Mouse (Mus musculus): ENCODE measurements around the gene Chrne. TPM values are rescaled to one million over a fixed set of nuclear protein-coding genes. Genes with fewer than 3 reads are reported as not detected.

Chrne gene
- total and polyA plus RNA-seq, 2 experiments from 2014 or later: 1.0 TPM; not detected in 1

DNA sequence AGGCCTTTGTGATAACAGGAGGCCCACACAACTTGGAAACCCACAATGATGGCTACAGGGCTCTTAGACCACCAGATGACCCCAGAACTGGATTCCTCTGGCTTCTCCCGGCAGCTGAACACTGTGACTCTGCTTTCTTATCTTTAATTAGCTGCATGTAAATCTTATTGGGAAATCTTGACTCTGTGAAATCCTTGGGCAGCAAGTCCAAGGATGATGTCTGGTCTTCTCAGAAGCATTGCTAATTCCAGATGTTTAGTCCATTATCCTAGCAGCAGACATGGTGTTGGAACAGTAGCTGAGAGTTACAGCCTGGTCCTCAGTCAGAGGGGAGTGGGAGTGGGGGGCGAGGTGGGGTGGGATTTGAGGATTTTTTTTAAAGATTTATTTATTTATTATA is 9.4 kb upstream of the Chrne start:
- Histone ChIP-seq H3K4me1 (ENCODE audit: insufficient read depth) (no peaks in the 10 kb centered on the region), H3K9me3 (ENCODE audit: low read length) (no peaks in the 10 kb centered on the region), H3K9ac (no peak overlapping the region), H3K36me3 (ENCODE audit: insufficient read depth) (no peaks in the 10 kb centered on the region), H3K4me3 (ENCODE audit: low read depth, low read length) (no peak overlapping the region), H3K4me2 (ENCODE audit: low read depth) (no peak overlapping the region), H3K27me3 (ENCODE audit: insufficient read depth, low read length) (no peaks in the 10 kb centered on the region), H3K27ac (ENCODE audit: low read depth, low read length) (no peak overlapping the region)
- no peak for TF ChIP-seq CTCF (IDR thresholded peaks at IDR 0.05; ENCODE audit: low read depth)
- ATAC-seq: no peak
- DNase-seq: no peak
- WGBS: 84% methylated on average over 2 of the region's 2 CpGs

DNA sequence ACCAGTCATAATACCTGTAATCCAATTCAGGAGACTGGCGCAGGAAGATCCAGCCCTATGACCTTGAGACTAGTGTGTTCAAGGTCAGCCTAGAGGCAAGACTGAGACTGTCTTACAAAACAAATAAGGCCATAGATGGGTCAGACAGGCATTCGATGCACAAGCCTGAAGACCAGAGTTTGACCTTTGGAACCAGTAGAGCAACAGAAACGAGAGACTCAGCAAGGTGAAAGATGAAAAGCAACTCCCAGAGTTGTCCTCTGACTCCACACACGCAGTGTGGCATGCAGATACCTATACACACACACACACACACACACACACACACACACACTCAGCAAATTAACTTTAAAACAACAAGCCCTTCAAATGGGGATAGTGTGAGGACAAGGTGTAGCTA is 7.9 kb upstream of the Chrne start:
- Histone ChIP-seq H3K4me2 (ENCODE audit: low read depth) (no peak overlapping the region), H3K27ac (ENCODE audit: low read depth, low read length) (no peak overlapping the region), H3K9me3 (ENCODE audit: low read length) (no peaks in the 10 kb centered on the region), H3K36me3 (ENCODE audit: insufficient read depth) (no peaks in the 10 kb centered on the region), H3K27me3 (ENCODE audit: insufficient read depth, low read length) (no peaks in the 10 kb centered on the region), H3K9ac (no peak overlapping the region), H3K4me3 (ENCODE audit: low read depth, low read length) (no peak overlapping the region), H3K4me1 (ENCODE audit: insufficient read depth) (no peaks in the 10 kb centered on the region)
- WGBS: 73% methylated on average over 4 of the region's 4 CpGs
- no peak for DNase-seq
- no peak for ATAC-seq
- no peak for TF ChIP-seq CTCF (IDR thresholded peaks at IDR 0.05; ENCODE audit: low read depth)

DNA sequence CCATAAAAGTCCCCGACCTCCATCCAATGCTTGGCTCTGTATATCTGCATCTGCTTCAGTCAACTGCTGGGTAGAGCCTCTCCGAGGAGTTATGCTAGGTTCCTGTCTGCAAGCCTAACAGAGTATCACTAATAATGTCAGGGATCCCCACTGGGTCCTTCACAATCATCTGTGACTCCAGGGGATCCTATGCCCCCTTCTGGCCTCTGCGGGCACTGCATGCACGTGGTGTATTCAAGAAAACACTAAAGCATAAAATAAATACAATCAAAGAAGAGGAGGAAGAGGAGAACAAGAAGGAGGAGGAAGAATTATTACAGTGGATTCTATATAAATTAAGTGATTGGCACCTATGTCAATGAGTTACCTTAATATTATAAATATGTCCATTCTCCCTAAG is 6.5 kb upstream of the Chrne start:
- H3K36me3 ChIP-seq (ENCODE audit: insufficient read depth): no peaks in the 10 kb centered on the region
- DNase-seq: peak; percentile 47
- no peak overlapping the region for H3K4me3 ChIP-seq (ENCODE audit: low read depth, low read length)
- H3K4me2 ChIP-seq (ENCODE audit: low read depth): no peak overlapping the region
- H3K4me1 ChIP-seq (ENCODE audit: insufficient read depth): no peaks in the 10 kb centered on the region
- TF ChIP-seq CTCF (IDR thresholded peaks at IDR 0.05; ENCODE audit: low read depth): peak; percentile 71
- H3K9me3 ChIP-seq (ENCODE audit: low read length): no peaks in the 10 kb centered on the region
- no peak for ATAC-seq
- H3K9ac ChIP-seq: no peak overlapping the region
- no peaks in the 10 kb centered on the region for H3K27me3 ChIP-seq (ENCODE audit: insufficient read depth, low read length)
- 44% methylated on average over 4 of the region's 4 CpGs for WGBS
- no peak overlapping the region for H3K27ac ChIP-seq (ENCODE audit: low read depth, low read length)

DNA sequence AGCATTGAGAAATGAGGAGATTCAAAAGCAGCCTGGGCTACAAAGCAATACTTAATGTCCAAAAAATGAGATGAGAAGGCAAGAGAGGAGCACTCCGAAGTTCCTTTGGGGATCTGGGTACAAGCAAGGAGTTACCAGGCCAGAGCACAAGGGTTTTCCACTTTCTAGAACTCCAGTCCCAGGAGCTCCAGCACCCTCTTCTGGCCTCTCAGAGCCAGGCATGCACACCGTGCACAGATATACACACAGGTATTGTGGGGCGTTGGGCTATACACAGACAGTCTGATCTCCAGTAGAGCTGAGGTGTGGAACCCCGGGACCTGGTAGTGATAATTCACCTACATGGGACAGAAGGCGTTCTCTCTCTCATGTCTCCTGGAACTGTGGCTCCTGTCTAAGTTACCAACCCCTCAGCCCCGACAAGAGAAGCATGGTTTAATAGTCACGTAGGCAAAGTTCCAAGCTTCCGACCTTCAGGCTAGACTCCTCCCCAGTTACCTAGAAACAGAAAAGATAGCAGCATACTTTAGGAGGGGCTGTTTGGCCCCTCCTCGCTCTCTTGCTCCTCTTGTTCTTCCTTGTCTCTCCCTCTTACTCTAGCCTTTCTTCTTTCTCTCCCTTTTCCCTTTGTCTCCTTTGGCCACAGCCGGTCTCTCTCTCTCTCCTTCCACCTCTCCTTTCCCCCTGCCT is 4.2 kb upstream of the Chrne start:
- H3K27ac ChIP-seq (ENCODE audit: low read depth, low read length): no peak overlapping the region
- WGBS: 78% methylated on average over 10 of the region's 10 CpGs
- no peaks in the 10 kb centered on the region for H3K4me1 ChIP-seq (ENCODE audit: insufficient read depth)
- H3K4me3 ChIP-seq (ENCODE audit: low read depth, low read length): no peak overlapping the region
- H3K9me3 ChIP-seq (ENCODE audit: low read length): no peaks in the 10 kb centered on the region
- H3K4me2 ChIP-seq (ENCODE audit: low read depth): no peak overlapping the region
- TF ChIP-seq CTCF (IDR thresholded peaks at IDR 0.05; ENCODE audit: low read depth): peak; percentile 37; the same call in 1 of the 2 replicates
- no peaks in the 10 kb centered on the region for H3K27me3 ChIP-seq (ENCODE audit: insufficient read depth, low read length)
- no peak overlapping the region for H3K9ac ChIP-seq
- H3K36me3 ChIP-seq (ENCODE audit: insufficient read depth): no peaks in the 10 kb centered on the region
- ATAC-seq (no peak), DNase-seq (no peak)

DNA sequence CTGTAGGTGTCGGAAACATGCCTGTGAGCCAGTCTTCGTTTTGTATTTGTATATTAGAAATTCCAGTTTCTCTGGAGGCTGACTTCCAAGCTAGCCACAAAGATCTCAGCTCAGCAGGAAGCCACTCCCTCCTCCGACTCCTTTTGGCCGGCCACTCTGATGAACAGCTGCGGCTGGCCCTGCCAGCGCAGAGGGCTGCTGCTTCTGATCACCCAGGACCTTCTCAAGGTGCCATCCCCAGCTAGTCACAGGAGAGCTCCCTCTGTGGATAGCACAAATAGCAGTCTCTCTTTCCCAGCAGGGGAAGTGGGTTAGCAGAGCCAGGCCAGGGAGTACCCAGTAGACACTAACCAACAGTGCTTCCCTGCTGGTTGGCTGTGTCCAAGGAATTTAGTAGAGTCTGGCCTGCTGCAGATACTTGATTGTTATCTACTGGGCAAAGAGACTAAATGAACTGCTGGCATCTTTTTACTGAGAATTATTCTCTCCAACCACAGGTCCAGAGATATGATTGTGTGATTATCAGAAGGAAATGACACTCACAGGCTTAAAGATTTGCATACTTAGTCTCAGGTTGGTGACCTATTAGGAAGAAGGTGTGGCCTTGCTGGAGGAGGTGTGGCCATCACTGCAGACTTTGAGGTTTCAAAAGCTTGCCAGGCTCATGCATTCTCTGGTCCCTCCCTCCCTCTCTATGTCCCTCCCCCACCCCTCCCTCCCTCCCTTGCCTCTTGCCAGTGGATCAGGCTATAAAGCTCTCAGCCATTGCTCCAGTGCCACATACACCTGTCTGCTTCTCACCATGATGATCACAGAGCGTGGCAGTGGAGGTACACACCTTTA is 3.2 kb upstream of the Chrne start:
- Histone ChIP-seq H3K36me3 (ENCODE audit: insufficient read depth) (no peaks in the 10 kb centered on the region), H3K27me3 (ENCODE audit: insufficient read depth, low read length) (no peaks in the 10 kb centered on the region), H3K4me1 (ENCODE audit: insufficient read depth) (no peaks in the 10 kb centered on the region), H3K27ac (ENCODE audit: low read depth, low read length) (no peak overlapping the region), H3K4me2 (ENCODE audit: low read depth) (no peak overlapping the region), H3K9ac (no peak overlapping the region), H3K4me3 (ENCODE audit: low read depth, low read length) (no peak overlapping the region), H3K9me3 (ENCODE audit: low read length) (no peaks in the 10 kb centered on the region)
- no peak for TF ChIP-seq CTCF (IDR thresholded peaks at IDR 0.05; ENCODE audit: low read depth)
- WGBS: 42% methylated on average over 7 of the region's 7 CpGs
- ATAC-seq (no peak), DNase-seq (no peak)

GRCm38 (mm10) chr11:70615516-70616093 is 3.4 kb downstream of the Chrne start, which contains the start of gene 4930544D05Rik:
Gene 4930544D05Rik, plus strand, starts transcription at chr11:70615848.
- H3K4me2 ChIP-seq (ENCODE audit: low read depth): peak within 1 kb of the TSS; percentile 42
- DNase-seq (peak; percentile 20), ATAC-seq (peak; percentile 26)
- H3K27ac ChIP-seq (ENCODE audit: low read depth, low read length): no peak within 1 kb of the TSS
- H3K9me3 ChIP-seq (ENCODE audit: low read length): no peaks in the 10 kb centered on the region
- H3K27me3 ChIP-seq (ENCODE audit: insufficient read depth, low read length): no peaks in the 10 kb centered on the region
- peak within 1 kb of the TSS; percentile 14; the same call in 1 of the 2 replicates for H3K4me3 ChIP-seq (ENCODE audit: low read depth, low read length)
- WGBS: 15% methylated on average over 21 of the region's 21 CpGs
- H3K36me3 ChIP-seq (ENCODE audit: insufficient read depth): peaks cover 20% of the 10 kb centered on the region
- no peaks in the 10 kb centered on the region for H3K4me1 ChIP-seq (ENCODE audit: insufficient read depth)
- H3K9ac ChIP-seq: no peak within 1 kb of the TSS
- no peak for TF ChIP-seq CTCF (IDR thresholded peaks at IDR 0.05; ENCODE audit: low read depth)

GRCm38 (mm10) chr11:70615074-70615473 is 3.9 kb downstream of the Chrne start:
- Histone ChIP-seq H3K9me3 (ENCODE audit: low read length) (no peaks in the 10 kb centered on the region), H3K4me1 (ENCODE audit: insufficient read depth) (no peaks in the 10 kb centered on the region), H3K4me3 (ENCODE audit: low read depth, low read length) (peak overlapping the region; percentile 14; the same call in 1 of the 2 replicates), H3K27ac (ENCODE audit: low read depth, low read length) (no peak overlapping the region), H3K4me2 (ENCODE audit: low read depth) (peak overlapping the region; percentile 42), H3K27me3 (ENCODE audit: insufficient read depth, low read length) (no peaks in the 10 kb centered on the region), H3K36me3 (ENCODE audit: insufficient read depth) (peaks cover 24% of the 10 kb centered on the region), H3K9ac (no peak overlapping the region)
- WGBS: 4% methylated on average over 17 of the region's 17 CpGs
- ATAC-seq (peak; percentile 47), DNase-seq (peak; percentile 26)
- 0 out of 2 replicates have a peak, but pooled peaks have one; percentile 7 for TF ChIP-seq CTCF (IDR thresholded peaks at IDR 0.05; ENCODE audit: low read depth)

Measured in forebrain, postnatal 0 days (tissue).